Mouse (Mus musculus): Measurements from ENCODE around the gene Chd2.

- TF ChIP-seq POLR2A (IDR thresholded peaks at IDR 0.05; ENCODE audit: borderline replicate concordance, control insufficient read depth, low read depth, low read length) (no peak), CTCF (IDR thresholded peaks at IDR 0.05; ENCODE audit: control insufficient read depth, insufficient read depth, low read length) (no peak)
Measured at GRCm38 (mm10) chr7:73377307-73377706, 164.3 kb downstream of the Chd2 start.
